Mouse (Mus musculus) activated CD4-positive, CD25-positive, alpha-beta regulatory T cell (primary cell): ENCODE results near the gene Ankrd31. TPM values are rescaled to one million over a fixed set of nuclear protein-coding genes. Genes with fewer than 3 reads are reported as not detected.

Source experiments
- polyA plus RNA-seq, 2 experiments: library from polyadenylated mRNA; unstranded; fragments of 100-300 nt; shearing (Covaris generic); gene quantifications; one replicate each; pipeline ENCODE4 v1.2.1; 2017

Ankrd31 gene
- under 1 TPM in 1 of 2 experiments, not detected in 1; 0.04 TPM for polyA plus RNA-seq

GRCm38 (mm10) chr13:96748109-96748845 lies at the start of gene Ankrd31:
Gene Ankrd31, plus strand, starts transcription at chr13:96748272.

GRCm38 (mm10) chr13:96923999-96924961 lies 176.2 kb downstream of the Ankrd31 start, which contains the start of gene Gcnt4:
Gene Gcnt4, plus strand, starts transcription at chr13:96924689.

Other genes starting within 250 kb of the Ankrd31 start
- gene Polk, start 205.7 kb upstream of the Ankrd31 start, polyA plus RNA-seq = 10 to 100 TPM; 13.7 to 21.4 TPM
- 10 to 100 TPM; 29.4 to 36.7 TPM for gene Col4a3bp, start 205.7 kb upstream of the Ankrd31 start, polyA plus RNA-seq
- 10 to 100 TPM; 42.3 to 85.2 TPM for gene Hmgcr, start 77.3 kb upstream of the Ankrd31 start, polyA plus RNA-seq
- not detected for gene Gcnt4, start 176.4 kb downstream of the Ankrd31 start, polyA plus RNA-seq